Mouse (Mus musculus): Measurements from ENCODE around the gene Crtc1. TPM values are rescaled to one million over a fixed set of nuclear protein-coding genes. Genes with fewer than 3 reads are reported as not detected.

Crtc1 gene
- total and polyA plus RNA-seq, 3 experiments = 3.3 to 18.0 TPM; not detected in 1

DNA sequence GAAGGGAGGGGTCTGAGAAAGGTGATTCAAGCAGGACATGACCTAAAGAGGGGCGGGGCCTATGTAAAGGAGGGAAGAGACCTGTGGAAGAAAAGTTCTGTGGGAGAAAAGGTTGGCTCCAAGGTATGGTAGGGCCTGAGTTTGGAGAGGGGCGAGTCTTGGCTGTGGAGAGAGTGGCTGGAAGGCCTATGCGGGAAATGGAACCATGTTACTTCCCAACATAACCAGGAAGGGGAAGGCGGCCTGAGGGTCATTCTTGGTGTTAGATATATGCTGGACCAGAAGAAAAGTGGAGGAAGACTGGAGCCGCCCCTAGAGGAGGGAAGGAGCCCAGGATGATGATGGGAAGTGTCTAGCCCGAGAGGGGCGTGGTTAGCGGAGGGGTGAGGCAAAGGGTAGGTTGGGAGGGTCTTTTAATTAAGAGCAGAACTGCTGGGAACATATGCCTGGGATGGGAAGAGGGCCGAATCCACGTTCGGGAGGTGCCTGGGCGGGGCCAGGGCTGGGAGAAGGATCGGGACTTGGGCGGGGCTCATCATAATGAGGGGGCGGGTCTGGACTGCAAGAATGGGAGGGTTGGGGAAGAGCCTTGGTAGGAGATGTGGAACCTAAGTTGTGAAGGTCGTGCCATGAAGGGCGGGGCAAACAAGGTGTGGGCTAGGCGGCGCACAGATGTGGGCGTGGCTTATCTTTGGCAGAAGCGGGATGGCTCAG, 38.0 kb upstream of the Crtc1 start:
- Histone ChIP-seq H3K9ac (ENCODE audit: control insufficient read depth, low read depth, low read length, poor library complexity, severe bottlenecking) (peak overlapping the region; percentile 18), H3K27ac (ENCODE audit: control insufficient read depth, low read depth, low read length) (peak overlapping the region; percentile 34), H3K4me1 (ENCODE audit: control insufficient read depth in 1 of 2, insufficient read depth in 2 of 2, low read length in 2 of 2) (peaks cover 4 to 19% of the 10 kb centered on the region in 2 experiments), H3K79me2 (ENCODE audit: control insufficient read depth, insufficient read depth, low read length, poor library complexity) (peaks cover 10% of the 10 kb centered on the region), H3K27me3 (ENCODE audit: control insufficient read depth in 1 of 2, insufficient read depth in 2 of 2, low read length in 2 of 2) (peaks cover 2 to 8% of the 10 kb centered on the region in 2 experiments; a peak in 2 of 4 replicates), H3K36me3 (ENCODE audit: control insufficient read depth in 1 of 2, insufficient read depth in 2 of 2, low read length in 2 of 2) (peaks cover 0 to 8% of the 10 kb centered on the region in 2 experiments; a peak in 2 of 4 replicates), H3K9me3 (replicated peaks; ENCODE audit: insufficient read depth, low read length) (no peaks in the 10 kb centered on the region), H3K4me3 (ENCODE audit: control insufficient read depth in 1 of 2, insufficient read depth in 1 of 2, low read depth in 2 of 2, low read length in 2 of 2) (peak overlapping the region; percentile 60 to 80)
- TF ChIP-seq ETS1 (IDR thresholded peaks at IDR 0.05; ENCODE audit: low read depth, low read length) = 0 out of 2 replicates have a peak, but pooled peaks have one; percentile 10
- TF ChIP-seq ELF1 (IDR thresholded peaks at IDR 0.05; ENCODE audit: low read depth, low read length) = no peak
- TF ChIP-seq MXI1 (IDR thresholded peaks at IDR 0.05; ENCODE audit: low read depth, low read length) = peak; percentile 57
- TF ChIP-seq CHD1 (IDR thresholded peaks at IDR 0.05; ENCODE audit: low read depth, low read length) = 0 out of 2 replicates have a peak, but pooled peaks have one; percentile 25
- TF ChIP-seq BHLHE40 (IDR thresholded peaks at IDR 0.05; ENCODE audit: borderline replicate concordance, low read depth, low read length) = no peak
- 0 out of 2 replicates have a peak, but pooled peaks have one; percentile 15 for TF ChIP-seq MYC (IDR thresholded peaks at IDR 0.05; ENCODE audit: low read depth, low read length)
- peak in 1 of 2 experiments; percentile 61; a peak in 3 of 4 replicates for TF ChIP-seq POLR2A (IDR thresholded peaks at IDR 0.05; ENCODE audit: control insufficient read depth in 1 of 2, insufficient read depth in 1 of 2, low read depth in 1 of 2, low read length in 2 of 2, poor library complexity in 1 of 2)
- 0 out of 2 replicates have a peak, but pooled peaks have one; percentile 5 for TF ChIP-seq TBP (IDR thresholded peaks at IDR 0.05; ENCODE audit: low read depth, low read length)
- peak; percentile 77 for TF ChIP-seq ZMIZ1 (IDR thresholded peaks at IDR 0.05; ENCODE audit: low read depth, low read length)
- TF ChIP-seq NELFE (IDR thresholded peaks at IDR 0.05; ENCODE audit: low read depth, low read length) = peak; percentile 61
- no peak; the same call in none of the 2 replicates for TF ChIP-seq SIN3A (IDR thresholded peaks at IDR 0.05; ENCODE audit: low read length)
- DNase-seq (ENCODE audit: low read depth, low spot score) = peak; percentile 94

- H3K9me3 ChIP-seq (replicated peaks; ENCODE audit: insufficient read depth, low read length) = no peaks in the 10 kb centered on the region
- peaks cover 10% of the 10 kb centered on the region for H3K79me2 ChIP-seq (ENCODE audit: control insufficient read depth, insufficient read depth, low read length, poor library complexity)
- no peak for TF ChIP-seq CHD2 (IDR thresholded peaks at IDR 0.05; ENCODE audit: low read length)
- no peak for TF ChIP-seq E2F4 (IDR thresholded peaks at IDR 0.05; ENCODE audit: borderline replicate concordance, low read depth, low read length)
- TF ChIP-seq NELFE (IDR thresholded peaks at IDR 0.05; ENCODE audit: low read depth, low read length) = peak; percentile 40
- TF ChIP-seq EP300 (IDR thresholded peaks at IDR 0.05; ENCODE audit: low read depth in 1 of 2, low read length in 2 of 2) = no peak
- peak; percentile 64; the same call in 1 of the 2 replicates for TF ChIP-seq SIN3A (IDR thresholded peaks at IDR 0.05; ENCODE audit: low read length)
- no peak for TF ChIP-seq GABPA (IDR thresholded peaks at IDR 0.05; ENCODE audit: low read depth, low read length)
- peak; percentile 71 to 77 for TF ChIP-seq POLR2A (IDR thresholded peaks at IDR 0.05; ENCODE audit: control insufficient read depth in 1 of 2, insufficient read depth in 1 of 2, low read depth in 1 of 2, low read length in 2 of 2, poor library complexity in 1 of 2)
- peak; percentile 71 for TF ChIP-seq TBP (IDR thresholded peaks at IDR 0.05; ENCODE audit: low read depth, low read length)
- no peak for TF ChIP-seq MAFK (IDR thresholded peaks at IDR 0.05; ENCODE audit: borderline replicate concordance, low read depth, low read length)
- no peak for TF ChIP-seq MEF2A (IDR thresholded peaks at IDR 0.05; ENCODE audit: extremely low read depth, insufficient replicate concordance, low read depth, low read length, poor library complexity, severe bottlenecking)
- no peak for TF ChIP-seq NRF1 (IDR thresholded peaks at IDR 0.05; ENCODE audit: insufficient read depth, low read depth, low read length, poor library complexity, severe bottlenecking)
- TF ChIP-seq USF1 (IDR thresholded peaks at IDR 0.05; ENCODE audit: low read depth, low read length) = no peak
- TF ChIP-seq MAX (IDR thresholded peaks at IDR 0.05; ENCODE audit: low read length) = 0 out of 2 replicates have a peak, but pooled peaks have one; percentile 21
- 0 out of 2 replicates have a peak, but pooled peaks have one; percentile 16 for TF ChIP-seq POLR2AphosphoS2 (IDR thresholded peaks at IDR 0.05; ENCODE audit: low read length)
- TF ChIP-seq HCFC1 (IDR thresholded peaks at IDR 0.05; ENCODE audit: low read depth, low read length) = no peak; the same call in 1 of the 2 replicates
- TF ChIP-seq UBTF (IDR thresholded peaks at IDR 0.05; ENCODE audit: borderline replicate concordance, insufficient read depth, low read depth, low read length) = peak; percentile 40; the same call in 1 of the 2 replicates
- peak; percentile 55; the same call in 1 of the 2 replicates for TF ChIP-seq MXI1 (IDR thresholded peaks at IDR 0.05; ENCODE audit: low read depth, low read length)
- no peak for TF ChIP-seq ZNF384 (IDR thresholded peaks at IDR 0.05; ENCODE audit: low read depth, low read length)
- H3K27ac ChIP-seq (ENCODE audit: control insufficient read depth, low read depth, low read length) = peak within 1 kb of the TSS; percentile 43
- peak; percentile 99 for DNase-seq (ENCODE audit: low read depth, low spot score)
- peak within 1 kb of the TSS; percentile 79 to 80 for H3K4me3 ChIP-seq (ENCODE audit: control insufficient read depth in 1 of 2, insufficient read depth in 1 of 2, low read depth in 2 of 2, low read length in 2 of 2)
- peaks cover 4 to 19% of the 10 kb centered on the region in 2 experiments for H3K4me1 ChIP-seq (ENCODE audit: control insufficient read depth in 1 of 2, insufficient read depth in 2 of 2, low read length in 2 of 2)
- H3K27me3 ChIP-seq (ENCODE audit: control insufficient read depth in 1 of 2, insufficient read depth in 2 of 2, low read length in 2 of 2) = peaks cover 0 to 5% of the 10 kb centered on the region in 2 experiments; a peak in 1 of 4 replicates
- H3K36me3 ChIP-seq (ENCODE audit: control insufficient read depth in 1 of 2, insufficient read depth in 2 of 2, low read length in 2 of 2) = peaks cover 0 to 8% of the 10 kb centered on the region in 2 experiments; a peak in 2 of 4 replicates
- peak within 1 kb of the TSS; percentile 96 for H3K9ac ChIP-seq (ENCODE audit: control insufficient read depth, low read depth, low read length, poor library complexity, severe bottlenecking)
Measured at GRCm38 (mm10) chr8:70476333-70477268, 37.2 kb upstream of the Crtc1 start, which contains the start of gene Klhl26. Klhl26 (minus strand) TSS chr8:70476968.
